Mouse (Mus musculus) small intestine, adult 2 months (tissue): ENCODE data around the gene Utp4.

Experiments
- CTCF ChIP-seq: fragments of 200-500 bp; IDR thresholded peaks from 2 replicates; pipeline ENCODE4 v1.5.1; 2012; ENCODE audit warnings: low read depth, mild to moderate bottlenecking, control low read depth, inconsistent platforms, low read length, moderate library complexity, mixed read lengths; ENCODE audit not compliant: insufficient replicate concordance, insufficient read length; ENCODE audit errors: extremely low read depth
- POLR2A ChIP-seq: fragments of 200-500 bp; IDR thresholded peaks from 2 replicates; pipeline ENCODE4 v1.6.1; 2012; ENCODE audit warnings: low read depth, mild to moderate bottlenecking, control low read depth, inconsistent platforms, low read length, moderate library complexity

- peak; percentile 80; the same call in 1 of the 2 replicates for TF ChIP-seq POLR2A
- no peak for TF ChIP-seq CTCF
Measured at GRCm38 (mm10) chr8:106935324-106935869, 42.0 kb downstream of the Utp4 start, which contains the start of gene Sntb2.
